Mouse (Mus musculus): ENCODE data around the gene Kctd7. TPM values are rescaled to one million over a fixed set of nuclear protein-coding genes. Genes with fewer than 3 reads are reported as not detected.
A peak's percentile ranks its signal among the peaks of the same experiment; 100 is the strongest.

The Kctd7 gene
- total RNA-seq, 1 experiment: 1.2 TPM

- no peaks in the 10 kb centered on the region for H3K9me3 ChIP-seq (ENCODE audit: control insufficient read depth, insufficient read depth, low read depth, low read length)
- no peak for TF ChIP-seq ZNF384 (IDR thresholded peaks at IDR 0.05; ENCODE audit: low read depth, low read length)
- no peak for TF ChIP-seq ZC3H11A (IDR thresholded peaks at IDR 0.05; ENCODE audit: borderline replicate concordance, low read depth, low read length)
- no peak for TF ChIP-seq HCFC1 (IDR thresholded peaks at IDR 0.05; ENCODE audit: borderline replicate concordance, insufficient read depth, low read length)
- TF ChIP-seq MAFK (IDR thresholded peaks at IDR 0.05; ENCODE audit: insufficient read depth, low read depth, low read length): no peak
- no peak for TF ChIP-seq CHD2 (IDR thresholded peaks at IDR 0.05; ENCODE audit: low read depth, low read length)
- H3K27ac ChIP-seq (ENCODE audit: insufficient read depth, low read depth, low read length, poor library complexity, severe bottlenecking): no peak overlapping the region
- 0 out of 2 replicates have a peak overlapping the region, but pooled peaks have one; percentile 31 for H3K9ac ChIP-seq (ENCODE audit: insufficient read depth, low read depth, low read length, poor library complexity, severe bottlenecking)
- no peaks in the 10 kb centered on the region for H3K36me3 ChIP-seq (ENCODE audit: control insufficient read depth, insufficient read depth, low read length, poor library complexity, severe bottlenecking)
- peaks cover 6 to 8% of the 10 kb centered on the region in 2 experiments for H3K4me1 ChIP-seq (ENCODE audit: control insufficient read depth in 2 of 2, insufficient read depth in 2 of 2, low read length in 2 of 2, poor library complexity in 1 of 2)
- H3K4me3 ChIP-seq (ENCODE audit: insufficient read depth in 1 of 2, low read depth in 1 of 2, low read length in 2 of 2, poor library complexity in 1 of 2, severe bottlenecking in 1 of 2): no peak overlapping the region
- in situ Hi-C loops (cut with MboI; ENCODE audit: low sequenced_read_pairs in 2 of 2, unreplicated experiment in 2 of 2): no loop called here
- no peak for DNase-seq (ENCODE audit: low read depth, low spot score)
Measured at GRCm38 (mm10) chr5:130177871-130178270, 33.2 kb downstream of the Kctd7 start.

- Histone ChIP-seq H3K4me1 (ENCODE audit: control insufficient read depth in 2 of 2, insufficient read depth in 2 of 2, low read length in 2 of 2, poor library complexity in 1 of 2) (peaks cover 4 to 7% of the 10 kb centered on the region in 2 experiments; a peak in 3 of 4 replicates), H3K36me3 (ENCODE audit: control insufficient read depth, insufficient read depth, low read length, poor library complexity, severe bottlenecking) (no peaks in the 10 kb centered on the region), H3K27ac (ENCODE audit: insufficient read depth, low read depth, low read length, poor library complexity, severe bottlenecking) (peak overlapping the region; percentile 37; the same call in 1 of the 2 replicates), H3K9ac (ENCODE audit: insufficient read depth, low read depth, low read length, poor library complexity, severe bottlenecking) (no peak overlapping the region), H3K9me3 (ENCODE audit: control insufficient read depth, insufficient read depth, low read depth, low read length) (no peaks in the 10 kb centered on the region), H3K4me3 (ENCODE audit: insufficient read depth in 1 of 2, low read depth in 1 of 2, low read length in 2 of 2, poor library complexity in 1 of 2, severe bottlenecking in 1 of 2) (no peak overlapping the region)
- DNase-seq (ENCODE audit: low read depth, low spot score): no peak
- in situ Hi-C loops (cut with MboI; ENCODE audit: low sequenced_read_pairs in 2 of 2, unreplicated experiment in 2 of 2): no loop called here
- TF ChIP-seq HCFC1 (IDR thresholded peaks at IDR 0.05; ENCODE audit: borderline replicate concordance, insufficient read depth, low read length): no peak
- TF ChIP-seq ZNF384 (IDR thresholded peaks at IDR 0.05; ENCODE audit: low read depth, low read length): no peak
- no peak for TF ChIP-seq ZC3H11A (IDR thresholded peaks at IDR 0.05; ENCODE audit: borderline replicate concordance, low read depth, low read length)
- no peak for TF ChIP-seq CHD2 (IDR thresholded peaks at IDR 0.05; ENCODE audit: low read depth, low read length)
- TF ChIP-seq MAFK (IDR thresholded peaks at IDR 0.05; ENCODE audit: insufficient read depth, low read depth, low read length): no peak
Measured at GRCm38 (mm10) chr5:130180362-130180761, 35.7 kb downstream of the Kctd7 start.

DNA sequence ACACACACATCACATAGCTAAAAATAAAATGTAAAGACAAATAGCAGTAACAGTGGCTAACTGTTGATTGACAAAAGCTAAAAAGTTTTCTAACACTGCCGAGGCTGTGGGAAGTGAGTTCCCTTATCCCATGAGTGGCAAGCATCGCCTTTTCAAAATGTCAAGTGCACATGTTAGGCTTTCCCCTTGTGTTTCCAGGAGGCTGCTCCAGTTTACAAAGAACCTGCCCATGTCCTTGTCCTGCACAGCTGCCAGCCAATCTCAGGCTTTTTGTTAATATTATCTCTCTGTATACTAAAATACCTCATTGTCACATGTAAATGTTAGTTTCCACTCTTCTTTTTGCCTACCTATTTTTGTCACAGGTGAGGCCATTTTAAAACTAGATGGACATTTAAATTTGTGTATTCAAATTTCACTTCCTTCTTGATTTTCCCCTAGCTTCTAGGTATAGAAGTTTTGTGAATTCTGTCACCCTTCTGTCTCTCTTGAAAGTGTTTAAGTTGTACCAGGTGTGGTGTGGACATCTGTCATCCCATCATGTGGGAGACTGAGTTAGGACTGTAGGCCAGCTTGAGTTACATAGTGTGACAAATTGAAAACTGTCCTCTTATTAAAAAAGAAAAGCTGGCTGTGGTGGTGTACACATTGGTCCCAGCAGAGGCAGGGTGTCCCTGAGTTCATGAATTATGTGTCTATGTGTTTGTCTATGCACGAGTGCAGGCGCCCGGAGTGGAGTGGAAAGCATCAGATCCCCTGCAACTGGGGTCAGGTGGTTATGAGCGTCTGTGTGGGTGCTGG lies 37.3 kb downstream of the Kctd7 start:
- TF ChIP-seq CHD2 (IDR thresholded peaks at IDR 0.05; ENCODE audit: low read depth, low read length): no peak
- no peak for TF ChIP-seq ZNF384 (IDR thresholded peaks at IDR 0.05; ENCODE audit: low read depth, low read length)
- no peak for TF ChIP-seq HCFC1 (IDR thresholded peaks at IDR 0.05; ENCODE audit: borderline replicate concordance, insufficient read depth, low read length)
- no peak for TF ChIP-seq ZC3H11A (IDR thresholded peaks at IDR 0.05; ENCODE audit: borderline replicate concordance, low read depth, low read length)
- no peak for TF ChIP-seq MAFK (IDR thresholded peaks at IDR 0.05; ENCODE audit: insufficient read depth, low read depth, low read length)
- in situ Hi-C loops (cut with MboI; ENCODE audit: low sequenced_read_pairs in 2 of 2, unreplicated experiment in 2 of 2): no loop called here
- DNase-seq (ENCODE audit: low read depth, low spot score): no peak
- Histone ChIP-seq H3K27ac (ENCODE audit: insufficient read depth, low read depth, low read length, poor library complexity, severe bottlenecking) (no peak overlapping the region), H3K9me3 (ENCODE audit: control insufficient read depth, insufficient read depth, low read depth, low read length) (no peaks in the 10 kb centered on the region), H3K9ac (ENCODE audit: insufficient read depth, low read depth, low read length, poor library complexity, severe bottlenecking) (0 out of 2 replicates have a peak overlapping the region, but pooled peaks have one; percentile 24), H3K4me1 (ENCODE audit: control insufficient read depth in 2 of 2, insufficient read depth in 2 of 2, low read length in 2 of 2, poor library complexity in 1 of 2) (peaks cover 4 to 7% of the 10 kb centered on the region in 2 experiments; a peak in 3 of 4 replicates), H3K36me3 (ENCODE audit: control insufficient read depth, insufficient read depth, low read length, poor library complexity, severe bottlenecking) (no peaks in the 10 kb centered on the region), H3K4me3 (ENCODE audit: insufficient read depth in 1 of 2, low read depth in 1 of 2, low read length in 2 of 2, poor library complexity in 1 of 2, severe bottlenecking in 1 of 2) (no peak overlapping the region)

- H3K9ac ChIP-seq (ENCODE audit: insufficient read depth, low read depth, low read length, poor library complexity, severe bottlenecking): no peak overlapping the region
- in situ Hi-C loops (cut with MboI; ENCODE audit: low sequenced_read_pairs in 2 of 2, unreplicated experiment in 2 of 2): no loop called here
- H3K27ac ChIP-seq (ENCODE audit: insufficient read depth, low read depth, low read length, poor library complexity, severe bottlenecking): no peak overlapping the region
- TF ChIP-seq ZC3H11A (IDR thresholded peaks at IDR 0.05; ENCODE audit: borderline replicate concordance, low read depth, low read length) (no peak), HCFC1 (IDR thresholded peaks at IDR 0.05; ENCODE audit: borderline replicate concordance, insufficient read depth, low read length) (no peak), CHD2 (IDR thresholded peaks at IDR 0.05; ENCODE audit: low read depth, low read length) (no peak), MAFK (IDR thresholded peaks at IDR 0.05; ENCODE audit: insufficient read depth, low read depth, low read length) (no peak), ZNF384 (IDR thresholded peaks at IDR 0.05; ENCODE audit: low read depth, low read length) (no peak)
- peaks cover 5 to 9% of the 10 kb centered on the region in 2 experiments; a peak in 3 of 4 replicates for H3K4me1 ChIP-seq (ENCODE audit: control insufficient read depth in 2 of 2, insufficient read depth in 2 of 2, low read length in 2 of 2, poor library complexity in 1 of 2)
- no peaks in the 10 kb centered on the region for H3K9me3 ChIP-seq (ENCODE audit: control insufficient read depth, insufficient read depth, low read depth, low read length)
- no peak overlapping the region for H3K4me3 ChIP-seq (ENCODE audit: insufficient read depth in 1 of 2, low read depth in 1 of 2, low read length in 2 of 2, poor library complexity in 1 of 2, severe bottlenecking in 1 of 2)
- no peaks in the 10 kb centered on the region for H3K36me3 ChIP-seq (ENCODE audit: control insufficient read depth, insufficient read depth, low read length, poor library complexity, severe bottlenecking)
- DNase-seq (ENCODE audit: low read depth, low spot score): no peak
Measured at GRCm38 (mm10) chr5:130182541-130182821, 37.8 kb downstream of the Kctd7 start.
